Mouse (Mus musculus) stomach, embryonic 14.5 days (tissue): Measurements from ENCODE around the gene D10Jhu81e. TPM values are rescaled to one million over a fixed set of nuclear protein-coding genes. Genes with fewer than 3 reads are reported as not detected.

Experiments used
- ATAC-seq: fragments of 200-750 bp; cut with Nextera tagmentation; 2 replicates; pipeline ENCODE4 v1.8.0; 2017; ENCODE audit warnings: low read depth, moderate TSS enrichment; ENCODE audit not compliant: insufficient number of reproducible peaks, insufficient read depth, low FRiP score
- H3K27ac ChIP-seq: fragments of 300-500 bp; sonication (generic); 2 replicates; pipeline ENCODE4 v1.5.1; 2014; ENCODE audit warnings: mild to moderate bottlenecking, low read length, moderate library complexity, mixed read lengths
- H3K27me3 ChIP-seq: fragments of 300-500 bp; sonication (generic); 2 replicates; pipeline ENCODE4 v1.6.1; 2014; ENCODE audit warnings: low read length, control low read depth, mixed read lengths; ENCODE audit not compliant: control insufficient read depth, insufficient read depth
- H3K36me3 ChIP-seq: fragments of 300-500 bp; sonication (generic); 2 replicates; pipeline ENCODE4 v1.6.1; 2014; ENCODE audit warnings: mild to moderate bottlenecking, control low read depth, low read length, moderate library complexity, mixed read lengths; ENCODE audit not compliant: control insufficient read depth, insufficient read depth
- H3K4me1 ChIP-seq: fragments of 300-500 bp; sonication (generic); 2 replicates; pipeline ENCODE4 v1.6.1; 2014; ENCODE audit warnings: low read length, control low read depth, mixed read lengths; ENCODE audit not compliant: control insufficient read depth, insufficient read depth
- H3K4me2 ChIP-seq: fragments of 300-500 bp; sonication (generic); replicated peaks from 2 replicates; pipeline ENCODE4 v1.6.1; 2014; ENCODE audit warnings: low read depth, low read length, control low read depth
- H3K4me3 ChIP-seq: fragments of 300-500 bp; sonication (generic); 2 replicates; pipeline ENCODE4 v1.5.1; 2014; ENCODE audit warnings: low read depth, low read length, control low read depth
- H3K9ac ChIP-seq: fragments of 300-500 bp; sonication (generic); replicated peaks from 2 replicates; pipeline ENCODE4 v1.6.1; 2014; ENCODE audit warnings: low read depth, mild to moderate bottlenecking, control low read depth, low read length, moderate library complexity, mixed read lengths
- H3K9me3 ChIP-seq: fragments of 300-500 bp; sonication (generic); 2 replicates; pipeline ENCODE4 v1.6.1; 2016; ENCODE audit warnings: low read depth, low read length, control low read depth; ENCODE audit not compliant: control insufficient read depth
- WGBS: fragments of 180-500 bp; shearing (Covaris S2); extraction: QIAGEN DNeasy Blood & Tissue Kit; methylation state at CpG from one replicate; pipeline ENCODE4 v1.1.7; 2014; 5-methylcytosine and 5-hydroxymethylcytosine counted together
- polyA plus RNA-seq: library from polyadenylated mRNA; unstranded; fragments of >200 nt; fragmentation: Nextera tagmentation; extraction: Ambion mirVana; gene quantifications from 2 replicates; pipeline ENCODE4 v1.2.1, GENCODE M21; 2014

D10Jhu81e gene
- polyA plus RNA-seq, 1 experiment from 2014 or later: 18.2 TPM

DNA sequence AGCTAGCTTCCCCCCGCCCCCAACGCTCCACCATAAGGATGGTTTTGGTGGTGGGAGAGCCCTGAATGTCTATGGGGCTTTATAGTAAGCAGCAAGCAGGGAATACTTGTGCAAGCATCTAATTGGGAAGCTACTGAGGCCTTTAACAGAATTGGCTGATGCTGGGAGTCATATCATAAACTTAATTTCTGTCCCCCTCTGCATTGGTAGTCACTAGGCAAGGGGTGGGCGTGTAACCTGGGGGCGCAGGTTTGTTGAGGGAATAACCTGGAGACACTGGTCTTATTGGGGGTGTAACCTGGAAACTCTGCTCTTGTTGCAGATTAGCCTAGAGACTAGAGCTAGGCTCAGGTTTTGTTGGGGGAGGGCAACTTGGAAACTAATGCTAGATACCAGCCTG is 50.2 kb downstream of the D10Jhu81e start:
- 93% methylated on average over 4 of the region's 4 CpGs for WGBS

DNA sequence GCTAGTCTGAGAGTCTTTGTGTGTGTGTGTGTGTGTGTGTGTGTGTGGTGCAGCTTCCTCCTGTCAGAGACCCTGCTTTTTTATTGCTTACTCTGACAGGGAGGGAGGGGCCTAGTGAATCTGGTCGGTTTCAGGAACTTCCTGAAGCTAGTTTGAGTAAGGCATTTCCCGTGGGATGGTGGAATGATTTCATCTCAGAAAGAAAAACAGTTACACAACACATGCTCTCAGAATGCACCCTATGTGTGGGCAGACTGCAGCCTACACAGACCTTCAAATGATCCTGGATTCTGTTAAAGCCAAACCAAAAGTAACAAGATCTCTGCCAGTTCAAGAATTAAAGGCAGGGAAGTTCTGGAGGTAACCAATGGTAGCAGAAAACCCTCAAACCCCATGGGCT is 54.4 kb downstream of the D10Jhu81e start:
- no peak overlapping the region for H3K4me3 ChIP-seq
- no peak overlapping the region for H3K9ac ChIP-seq
- H3K4me2 ChIP-seq: no peak overlapping the region
- H3K27me3 ChIP-seq: no peaks in the 10 kb centered on the region
- 78% methylated on average over 2 of the region's 2 CpGs for WGBS
- no peaks in the 10 kb centered on the region for H3K4me1 ChIP-seq
- ATAC-seq: no peak
- H3K9me3 ChIP-seq: no peaks in the 10 kb centered on the region
- no peak overlapping the region for H3K27ac ChIP-seq
- H3K36me3 ChIP-seq: no peaks in the 10 kb centered on the region

More for the DNA sequence above, 50.2 kb downstream of the D10Jhu81e start:
- Histone ChIP-seq H3K36me3 (no peaks in the 10 kb centered on the region), H3K4me1 (no peaks in the 10 kb centered on the region), H3K4me3 (no peak overlapping the region), H3K27me3 (no peaks in the 10 kb centered on the region), H3K9ac (no peak overlapping the region), H3K9me3 (no peaks in the 10 kb centered on the region), H3K4me2 (no peak overlapping the region), H3K27ac (no peak overlapping the region)
- no peak for ATAC-seq

DNA sequence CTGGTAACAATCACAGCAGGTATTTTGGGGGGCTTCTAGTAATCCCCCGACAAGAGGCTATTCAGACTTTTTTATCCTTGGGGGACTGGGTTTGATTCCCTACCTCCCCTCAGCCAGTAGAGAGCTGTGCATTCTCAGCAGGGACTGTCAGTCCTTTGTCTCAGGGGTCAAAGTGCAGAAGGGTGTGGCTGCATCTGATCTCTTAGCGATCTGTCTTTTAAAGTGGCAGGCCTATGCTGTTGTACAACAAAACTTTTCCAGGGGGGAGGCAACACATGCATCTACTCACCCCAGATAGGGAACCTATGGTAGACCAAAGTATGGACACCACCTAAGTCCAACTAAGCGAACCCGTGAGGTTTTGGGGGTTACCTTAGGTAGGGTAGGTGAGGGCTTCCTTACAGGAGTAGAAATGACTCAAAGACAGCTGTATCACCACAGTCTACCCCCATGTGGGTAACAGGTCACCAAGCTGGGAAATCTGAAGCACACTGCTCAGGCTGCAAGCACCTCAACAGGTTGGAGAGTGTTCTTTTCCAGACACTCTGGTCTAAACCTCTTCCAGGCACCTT is 55.0 kb downstream of the D10Jhu81e start:
- Histone ChIP-seq H3K4me1 (no peaks in the 10 kb centered on the region), H3K36me3 (no peaks in the 10 kb centered on the region), H3K9me3 (no peaks in the 10 kb centered on the region), H3K4me2 (no peak overlapping the region), H3K4me3 (no peak overlapping the region), H3K27ac (no peak overlapping the region), H3K27me3 (no peaks in the 10 kb centered on the region), H3K9ac (no peak overlapping the region)
- WGBS: 74% methylated on average over 4 of the region's 4 CpGs
- no peak for ATAC-seq

Other genes starting within 250 kb of the D10Jhu81e start
- 1.5 TPM in 2 replicates for gene Trpm2, start 199.2 kb downstream of the D10Jhu81e start, polyA plus RNA-seq
- gene 1810043G02Rik, start 191.3 kb downstream of the D10Jhu81e start, polyA plus RNA-seq: 36.7 and 38.1 TPM in 2 replicates
- gene Pfkl, start 159.7 kb downstream of the D10Jhu81e start, polyA plus RNA-seq: 161 and 196 TPM in 2 replicates
- 0.71 TPM in 1 of 2 replicates, not detected in the other for gene Dnmt3l, start 127.8 kb downstream of the D10Jhu81e start, polyA plus RNA-seq
- gene Aire, start 126.2 kb downstream of the D10Jhu81e start, polyA plus RNA-seq: 0.27 and 0.56 TPM in 2 replicates
- gene Icosl, start 100.5 kb downstream of the D10Jhu81e start, polyA plus RNA-seq: 5.6 and 6.1 TPM in 2 replicates
- gene Pwp2, start 15.4 kb upstream of the D10Jhu81e start, polyA plus RNA-seq: 14.0 and 14.1 TPM in 2 replicates
- 14.7 and 17.3 TPM in 2 replicates for gene Trappc10, start 74.9 kb upstream of the D10Jhu81e start, polyA plus RNA-seq
- 41.9 and 54.3 TPM in 2 replicates for gene Agpat3, start 182.7 kb upstream of the D10Jhu81e start, polyA plus RNA-seq
- 213 and 240 TPM in 2 replicates for gene Rrp1, start 243.3 kb upstream of the D10Jhu81e start, polyA plus RNA-seq